Mouse (Mus musculus) forebrain, embryonic 14.5 days (tissue): Measurements from ENCODE around the gene Gm13889. TPM values are rescaled to one million over a fixed set of nuclear protein-coding genes. Genes with fewer than 3 reads are reported as not detected.

Experiments
- ATAC-seq: fragments of 200-750 bp; cut with Nextera tagmentation; 2 replicates; pipeline ENCODE4 v1.8.0; 2017; ENCODE audit warnings: mild to moderate bottlenecking, moderate library complexity
- DNase-seq: peaks from one replicate; pipeline ENCODE4 v3.0.0-alpha.2; 2015; ENCODE audit warnings: low spot score
- H3K27ac ChIP-seq: fragments of 300-500 bp; sonication (generic); 2 replicates; pipeline ENCODE4 v1.5.1; 2014; ENCODE audit warnings: low read depth, mild to moderate bottlenecking, control low read depth, low read length, moderate library complexity
- H3K27me3 ChIP-seq: fragments of 300-500 bp; sonication (generic); replicated peaks from 2 replicates; pipeline ENCODE4 v1.6.1; 2014; ENCODE audit warnings: low read length, control low read depth, mixed read lengths; ENCODE audit not compliant: control insufficient read depth, insufficient read depth
- H3K36me3 ChIP-seq: fragments of 300-500 bp; sonication (generic); 2 replicates; pipeline ENCODE4 v1.6.1; 2014; ENCODE audit warnings: low read length, control low read depth; ENCODE audit not compliant: control insufficient read depth, insufficient read depth
- H3K4me1 ChIP-seq: fragments of 300-500 bp; sonication (generic); 2 replicates; pipeline ENCODE4 v1.6.1; 2014; ENCODE audit warnings: antibody characterized with exemption, low read length, control low read depth; ENCODE audit not compliant: control insufficient read depth, insufficient read depth
- H3K4me2 ChIP-seq: fragments of 300-500 bp; sonication (generic); 2 replicates; pipeline ENCODE4 v1.6.1; 2014; ENCODE audit warnings: mild to moderate bottlenecking, control low read depth, low read length
- H3K4me3 ChIP-seq: fragments of 300-500 bp; sonication (generic); 2 replicates; pipeline ENCODE4 v1.5.1; 2014; ENCODE audit warnings: low read depth, low read length, control low read depth
- H3K9ac ChIP-seq: fragments of 300-500 bp; sonication (generic); 2 replicates; pipeline ENCODE4 v1.6.1; 2014; ENCODE audit warnings: mild to moderate bottlenecking, low read length, control low read depth, moderate library complexity
- H3K9me3 ChIP-seq: fragments of 300-500 bp; sonication (generic); replicated peaks from 2 replicates; pipeline ENCODE4 v1.6.1; 2016; ENCODE audit warnings: low read length, control low read depth, mixed read lengths; ENCODE audit not compliant: control insufficient read depth
- WGBS: fragments of 180-500 bp; shearing (Covaris S2); extraction: QIAGEN DNeasy Blood & Tissue Kit; methylation state at CpG from one replicate; pipeline ENCODE4 v1.1.7; 2014; 5-methylcytosine and 5-hydroxymethylcytosine counted together
- polyA plus RNA-seq: library from polyadenylated mRNA; unstranded; fragments of >200 nt; fragmentation: Nextera tagmentation; extraction: Ambion mirVana; gene quantifications from 2 replicates; pipeline ENCODE4 v1.2.1, GENCODE M21; 2014

Gene Gm13889
- polyA plus RNA-seq, 1 experiment from 2014 or later: 28.6 TPM

DNA sequence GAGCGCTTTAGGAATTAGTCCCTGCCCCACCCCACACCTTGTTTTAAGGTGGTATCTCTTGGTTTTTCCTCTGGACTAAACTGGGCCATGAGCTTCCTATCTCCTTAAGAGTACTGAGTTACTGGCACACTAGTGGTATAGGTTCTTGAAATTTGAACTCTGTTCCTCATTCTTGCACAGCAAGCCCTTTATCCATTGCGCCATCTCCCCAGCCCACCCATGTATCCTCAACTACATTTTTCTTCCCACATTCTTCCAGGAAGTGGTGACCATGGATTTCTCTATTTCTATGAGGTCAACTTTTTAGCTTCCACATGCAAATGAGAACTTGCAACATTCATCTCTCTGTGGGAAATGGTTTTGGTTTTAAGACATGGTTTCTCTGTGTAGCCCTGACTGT, 43.4 kb downstream of the Gm13889 start:
- no peaks in the 10 kb centered on the region for H3K9me3 ChIP-seq
- H3K4me3 ChIP-seq: no peak overlapping the region
- DNase-seq: no peak
- 91% methylated on average over 2 of the region's 2 CpGs for WGBS
- no peaks in the 10 kb centered on the region for H3K36me3 ChIP-seq
- H3K9ac ChIP-seq: no peak overlapping the region
- no peak overlapping the region for H3K27ac ChIP-seq
- ATAC-seq: no peak
- no peak overlapping the region for H3K4me2 ChIP-seq
- no peaks in the 10 kb centered on the region for H3K27me3 ChIP-seq
- H3K4me1 ChIP-seq: no peaks in the 10 kb centered on the region

DNA sequence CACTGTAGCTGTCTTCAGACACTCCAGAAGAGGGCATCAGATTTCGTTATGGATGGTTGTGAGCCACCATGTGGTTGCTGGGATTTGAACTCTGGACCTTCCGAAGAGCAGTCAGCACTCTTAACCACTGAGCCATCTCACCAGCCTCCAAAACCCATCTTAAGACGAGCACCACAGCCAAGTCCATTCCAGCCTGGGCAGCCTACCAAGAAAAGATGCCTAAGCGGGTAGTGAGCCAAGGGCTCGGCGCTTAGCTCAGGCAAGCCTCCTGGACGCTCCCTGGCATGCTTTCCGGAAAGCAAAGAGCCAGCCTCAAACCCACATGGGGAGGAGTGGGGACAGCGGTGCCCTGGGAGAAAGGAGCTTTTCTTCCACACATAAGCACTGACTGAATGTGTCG, 45.1 kb downstream of the Gm13889 start:
- Histone ChIP-seq H3K36me3 (no peaks in the 10 kb centered on the region), H3K4me3 (no peak overlapping the region), H3K9ac (no peak overlapping the region), H3K27me3 (no peaks in the 10 kb centered on the region), H3K27ac (no peak overlapping the region), H3K4me2 (no peak overlapping the region), H3K9me3 (no peaks in the 10 kb centered on the region), H3K4me1 (no peaks in the 10 kb centered on the region)
- ATAC-seq (no peak), DNase-seq (peak; percentile 56)
- 73% methylated on average over 10 of the region's 10 CpGs for WGBS

DNA sequence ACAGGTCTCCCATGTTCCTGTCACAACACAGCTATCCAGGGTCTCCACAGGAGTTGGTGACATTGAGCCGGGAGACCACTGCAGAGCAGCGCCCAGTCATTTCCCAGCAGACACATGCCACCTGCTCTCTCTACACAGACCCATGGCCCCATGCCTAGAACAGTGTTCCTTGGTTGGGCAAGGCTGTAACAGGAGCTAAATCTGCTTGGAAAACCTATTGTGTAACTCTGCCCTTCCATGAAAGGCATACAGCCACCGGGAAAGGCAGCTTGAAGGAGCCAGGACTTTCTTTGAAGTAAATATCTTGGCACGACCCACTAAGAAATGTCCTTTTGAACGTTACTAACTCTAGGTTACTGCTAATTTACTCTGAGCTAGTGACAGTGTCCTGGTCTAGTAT, 47.3 kb downstream of the Gm13889 start:
- Histone ChIP-seq H3K4me2 (no peak overlapping the region), H3K4me3 (no peak overlapping the region), H3K27me3 (no peaks in the 10 kb centered on the region), H3K9ac (no peak overlapping the region), H3K27ac (no peak overlapping the region), H3K4me1 (peaks cover 6% of the 10 kb centered on the region; the same call in 1 of the 2 replicates), H3K36me3 (no peaks in the 10 kb centered on the region), H3K9me3 (no peaks in the 10 kb centered on the region)
- DNase-seq (no peak), ATAC-seq (no peak)
- WGBS: 56% methylated on average over 5 of the region's 5 CpGs

DNA sequence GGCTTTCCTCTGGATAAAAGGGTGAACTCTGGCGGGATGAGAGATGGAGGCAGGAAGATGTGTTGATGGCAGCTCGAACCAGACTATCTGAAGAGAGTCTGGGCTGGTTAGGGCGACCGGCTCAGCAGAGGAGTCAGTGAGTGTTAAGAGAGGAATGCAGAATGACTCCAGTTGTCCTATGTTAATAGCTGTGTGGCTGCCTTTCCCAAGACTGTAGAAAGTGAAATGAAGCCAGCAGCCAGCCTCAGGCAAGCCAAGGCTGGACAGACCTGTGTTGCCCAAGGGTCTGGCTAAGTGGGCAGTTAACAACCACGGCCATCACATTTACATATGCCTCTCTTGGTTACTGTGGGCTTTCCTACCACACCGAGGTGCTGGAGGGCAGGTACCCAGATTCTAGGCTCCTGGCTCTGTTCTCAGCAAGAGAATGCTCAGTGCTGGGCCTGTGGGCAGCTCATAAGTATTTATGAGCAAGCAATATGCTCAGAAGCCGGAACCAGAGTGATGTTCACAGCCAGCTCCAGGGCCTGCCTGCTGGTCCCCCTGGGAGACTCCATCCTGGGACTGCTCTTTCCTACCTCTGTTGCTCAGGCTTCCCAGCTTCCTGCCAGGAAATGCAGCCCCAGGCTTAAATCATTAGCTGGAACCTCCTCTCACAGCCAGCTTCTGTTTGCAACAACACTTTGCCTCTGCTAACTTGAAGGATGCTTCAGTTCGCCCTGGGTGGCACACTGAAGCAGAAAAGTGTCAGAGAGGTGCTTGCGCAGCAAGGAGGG, 49.3 kb downstream of the Gm13889 start:
- Histone ChIP-seq H3K27ac (0 out of 2 replicates have a peak overlapping the region, but pooled peaks have one; percentile 14), H3K4me3 (no peak overlapping the region), H3K4me1 (peaks cover 6% of the 10 kb centered on the region; the same call in 1 of the 2 replicates), H3K4me2 (no peak overlapping the region), H3K9me3 (no peaks in the 10 kb centered on the region), H3K36me3 (no peaks in the 10 kb centered on the region), H3K9ac (no peak overlapping the region), H3K27me3 (no peaks in the 10 kb centered on the region)
- DNase-seq (peak; percentile 33), ATAC-seq (peak; percentile 24; the same call in 1 of the 2 replicates)
- WGBS: 66% methylated on average over 9 of the region's 9 CpGs

DNA sequence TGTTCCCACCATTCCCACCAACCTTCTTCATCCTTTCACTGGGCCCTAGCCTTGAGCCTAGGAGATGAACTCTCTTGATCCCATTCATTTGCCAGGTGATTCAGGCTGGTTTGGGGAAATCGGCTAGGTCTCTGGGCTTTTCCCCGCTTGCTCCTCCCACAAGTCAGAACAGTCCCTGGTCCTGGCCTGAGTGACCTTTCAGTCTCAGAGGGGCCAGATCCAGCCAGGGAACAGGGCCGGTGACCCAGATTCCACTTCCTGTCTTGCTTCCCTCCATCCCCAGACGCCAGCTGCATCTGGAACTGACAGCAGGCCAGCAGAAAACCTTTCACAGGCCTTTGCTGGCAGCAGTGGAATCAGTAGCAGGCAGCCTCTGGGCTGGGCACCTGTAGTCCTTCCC, 50.7 kb downstream of the Gm13889 start:
- H3K9me3 ChIP-seq: no peaks in the 10 kb centered on the region
- ATAC-seq: 0 out of 2 replicates have a peak, but pooled peaks have one; percentile 6
- H3K4me2 ChIP-seq: no peak overlapping the region
- peak overlapping the region; percentile 39; the same call in 1 of the 2 replicates for H3K27ac ChIP-seq
- no peaks in the 10 kb centered on the region for H3K27me3 ChIP-seq
- H3K36me3 ChIP-seq: no peaks in the 10 kb centered on the region
- no peak overlapping the region for H3K9ac ChIP-seq
- H3K4me1 ChIP-seq: peaks cover 6% of the 10 kb centered on the region; the same call in 1 of the 2 replicates
- no peak for DNase-seq
- 51% methylated on average over 4 of the region's 4 CpGs for WGBS
- H3K4me3 ChIP-seq: no peak overlapping the region

Other genes with a start within 250 kb of the Gm13889 start
- 53.1 and 61.9 TPM in 2 replicates for gene Ext2, start 134.6 kb downstream of the Gm13889 start, polyA plus RNA-seq
- 5.0 and 8.0 TPM in 2 replicates for gene Accs, start 107.3 kb downstream of the Gm13889 start, polyA plus RNA-seq
- gene Accsl, start 88.0 kb downstream of the Gm13889 start, polyA plus RNA-seq: 0.71 and 1.2 TPM in 2 replicates
- not detected in 2 replicates for gene Gm27027, start 39.2 kb upstream of the Gm13889 start, polyA plus RNA-seq
- 47.5 and 52.2 TPM in 2 replicates for gene Alkbh3, start 53.6 kb upstream of the Gm13889 start, polyA plus RNA-seq
- 129 and 143 TPM in 2 replicates for gene Hsd17b12, start 200.8 kb upstream of the Gm13889 start, polyA plus RNA-seq